Mouse (Mus musculus): ENCODE data around the gene Ptpn22.

DNA sequence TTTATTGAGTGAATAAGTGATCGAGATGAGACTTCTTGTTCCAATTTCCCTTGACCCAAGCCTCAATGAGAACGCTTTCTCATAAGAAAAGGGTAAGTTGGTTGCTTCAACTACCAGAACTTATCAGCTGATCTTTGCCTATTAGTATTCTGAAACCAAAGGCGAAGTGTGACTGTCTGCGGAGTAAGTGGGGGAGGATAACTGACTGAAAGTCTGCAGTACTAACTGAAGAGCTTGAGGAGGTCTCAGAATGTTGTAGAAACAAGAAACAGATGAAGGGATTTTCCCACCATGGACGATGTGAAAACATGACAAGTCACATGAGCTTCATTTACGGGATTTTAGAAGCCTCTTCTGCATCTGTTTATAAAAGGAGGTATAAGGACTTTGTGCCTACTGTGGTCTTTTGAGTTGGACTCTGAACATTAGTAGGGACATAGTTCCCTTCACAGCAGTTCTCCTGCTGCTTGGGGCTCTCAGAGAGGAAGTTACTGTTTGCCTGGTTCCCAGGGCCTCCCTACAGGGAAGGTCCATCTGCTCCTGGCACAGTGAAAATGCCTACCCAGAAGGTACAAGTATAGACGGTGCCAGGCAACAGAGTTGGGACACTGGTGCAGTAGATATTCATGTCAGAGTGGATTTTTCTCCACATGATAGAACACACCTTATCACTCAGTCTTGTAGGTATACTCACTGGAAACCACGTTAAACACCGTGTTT lies 8.8 kb upstream of the Ptpn22 start:
- TF ChIP-seq CTCF (IDR thresholded peaks at IDR 0.05; ENCODE audit: insufficient read depth, low read length) (no peak), POLR2A (IDR thresholded peaks at IDR 0.05; ENCODE audit: borderline replicate concordance, extremely low read depth, low read depth, low read length) (no peak)

Measured in lung, adult 2 months (tissue).